Mouse (Mus musculus) left cerebral cortex, postnatal 36 days (tissue): ENCODE results near the gene Mrvi1. TPM values are rescaled to one million over a fixed set of nuclear protein-coding genes. Genes with fewer than 3 reads are reported as not detected.

ENCODE experiments used
- total RNA-seq, 2 experiments: library from RNA; stranded (reverse); gene quantifications; 2 replicates each; pipeline ENCODE4 v1.2.3; 2021

Gene Mrvi1
- total RNA-seq, 2 experiments from 2014 or later = 2.7 to 3.2 TPM

Other genes starting within 250 kb of the Mrvi1 start
- 10 to 100 TPM; 19.7 to 25.4 TPM for gene Ampd3, start 214.3 kb downstream of the Mrvi1 start, total RNA-seq
- 10 to 100 TPM; 70.1 to 79.3 TPM for gene Rnf141, start 138.0 kb downstream of the Mrvi1 start, total RNA-seq
- 1 to 10 TPM in 1 of 2 experiments, under 1 TPM in 1; 0.99 to 2.1 TPM for gene Lyve1, start 119.2 kb downstream of the Mrvi1 start, total RNA-seq
- 10 to 100 TPM; 37.7 to 53.9 TPM for gene Ctr9, start 46.5 kb upstream of the Mrvi1 start, total RNA-seq
- 100 to 1,000 TPM; 631 to 651 TPM for gene Eif4g2, start 100.6 kb upstream of the Mrvi1 start, total RNA-seq